Mouse (Mus musculus) liver, postnatal 0 days (tissue): ENCODE results near the gene Dennd6b. TPM values are rescaled to one million over a fixed set of nuclear protein-coding genes. Genes with fewer than 3 reads are reported as not detected.

Source experiments
- ATAC-seq: fragments of 200-750 bp; cut with Nextera tagmentation; 2 replicates; pipeline ENCODE4 v1.8.0; 2017; ENCODE audit warnings: mild to moderate bottlenecking, moderate library complexity
- DNase-seq: peaks from one replicate; pipeline ENCODE4 v3.0.0-alpha.2; 2016
- H3K27ac ChIP-seq: fragments of 300-500 bp; sonication (generic); 2 replicates; pipeline ENCODE4 v1.5.1; 2014; ENCODE audit warnings: antibody characterized with exemption, moderate library complexity, mild to moderate bottlenecking, low read depth
- H3K27me3 ChIP-seq: fragments of 300-500 bp; sonication (generic); 2 replicates; pipeline ENCODE4 v1.6.1; 2014; ENCODE audit warnings: low read length, control low read depth, mixed read lengths; ENCODE audit not compliant: insufficient read depth
- H3K36me3 ChIP-seq: fragments of 300-500 bp; sonication (generic); replicated peaks from 2 replicates; pipeline ENCODE4 v1.6.1; 2014; ENCODE audit warnings: mild to moderate bottlenecking, control low read depth, low read length, moderate library complexity, mixed read lengths; ENCODE audit not compliant: insufficient read depth
- H3K4me1 ChIP-seq: fragments of 300-500 bp; sonication (generic); 2 replicates; pipeline ENCODE4 v1.6.1; 2014; ENCODE audit warnings: antibody characterized with exemption, mild to moderate bottlenecking, control low read depth; ENCODE audit not compliant: insufficient read depth
- H3K4me2 ChIP-seq: fragments of 300-500 bp; sonication (generic); 2 replicates; pipeline ENCODE4 v1.6.1; 2014; ENCODE audit warnings: low read depth, mild to moderate bottlenecking, low read length, moderate library complexity, mixed read lengths
- H3K4me3 ChIP-seq: fragments of 300-500 bp; sonication (generic); 2 replicates; pipeline ENCODE4 v1.5.1; 2014; ENCODE audit warnings: low read depth, low read length
- H3K9ac ChIP-seq: fragments of 300-500 bp; sonication (generic); replicated peaks from 2 replicates; pipeline ENCODE4 v1.6.1; 2014; ENCODE audit warnings: mild to moderate bottlenecking, moderate library complexity
- H3K9me3 ChIP-seq: fragments of 300-500 bp; sonication (generic); 2 replicates; pipeline ENCODE4 v1.6.1; 2016; ENCODE audit warnings: mild to moderate bottlenecking, control low read depth, low read length, mixed read lengths
- CTCF ChIP-seq: sonication (generic); IDR thresholded peaks from 2 replicates; pipeline ENCODE4 v1.5.1; 2016; ENCODE audit warnings: antibody characterized with exemption, low read depth
- EP300 ChIP-seq: IDR thresholded peaks from 2 replicates; pipeline ENCODE4 v1.6.1; 2016; ENCODE audit warnings: antibody characterized with exemption, low read depth, mild to moderate bottlenecking
- WGBS: fragments of 180-500 bp; shearing (Covaris S2); extraction: QIAGEN DNeasy Blood & Tissue Kit; methylation state at CpG from one replicate; pipeline ENCODE4 v1.1.7; 2014; ENCODE audit not compliant: insufficient replicate concordance; 5-methylcytosine and 5-hydroxymethylcytosine counted together
- polyA plus RNA-seq: library from polyadenylated mRNA; unstranded; fragments of >200 nt; fragmentation: Nextera tagmentation; extraction: Ambion mirVana; gene quantifications from 2 replicates; pipeline ENCODE4 v1.2.1, GENCODE M21; 2015

Dennd6b gene
- polyA plus RNA-seq, 1 experiment from 2014 or later: 2.7 TPM

DNA sequence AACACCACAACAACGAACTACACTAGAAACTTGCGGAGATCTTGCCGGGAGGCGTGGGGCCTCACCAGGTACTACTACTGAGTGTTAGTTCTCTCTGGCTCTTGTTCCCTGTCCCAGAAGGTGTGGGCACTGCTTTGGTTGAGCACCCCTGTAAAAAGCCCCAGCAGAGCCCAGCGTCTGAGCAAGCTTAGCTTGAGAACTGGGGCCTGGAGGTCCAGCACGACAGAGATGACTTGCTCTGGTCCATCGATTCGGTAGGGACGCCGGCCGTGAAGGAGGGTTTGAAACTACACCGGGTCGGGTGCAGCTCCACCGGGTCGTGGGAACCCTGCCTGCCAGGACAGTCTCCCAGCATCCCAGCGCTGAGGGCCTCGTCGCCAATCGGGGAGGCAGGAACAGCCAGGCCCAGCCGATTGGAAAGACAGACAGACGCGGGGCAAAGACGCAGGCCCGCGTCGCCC is 16.2 kb downstream of the Dennd6b start:
- TF ChIP-seq EP300 (no peak), CTCF (no peak)
- Histone ChIP-seq H3K9me3 (no peaks in the 10 kb centered on the region), H3K9ac (peak overlapping the region; percentile 74), H3K4me2 (peak overlapping the region; percentile 81), H3K27ac (peak overlapping the region; percentile 98), H3K4me3 (peak overlapping the region; percentile 71), H3K4me1 (peaks cover 50% of the 10 kb centered on the region), H3K27me3 (peaks cover 19% of the 10 kb centered on the region), H3K36me3 (no peaks in the 10 kb centered on the region)
- no peak for DNase-seq
- ATAC-seq: no peak
- WGBS: 2% methylated on average over 25 of the region's 26 CpGs

DNA sequence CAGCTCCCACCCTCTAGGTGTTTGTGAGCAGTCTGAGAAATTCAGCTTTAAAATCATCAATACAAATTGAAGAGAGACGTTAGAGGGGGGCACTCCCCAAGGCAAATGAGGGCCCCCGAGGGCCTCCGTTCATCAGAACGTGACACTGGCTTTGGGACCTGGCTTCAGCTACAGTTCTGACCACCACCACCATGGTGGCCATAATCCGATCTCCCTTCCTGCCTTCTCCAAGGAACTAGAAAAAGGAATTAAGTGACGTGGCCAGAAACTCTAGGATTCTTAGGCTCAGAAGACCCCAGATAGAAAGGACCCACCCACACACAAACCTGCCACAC is 16.7 kb downstream of the Dennd6b start:
- peaks cover 19% of the 10 kb centered on the region for H3K27me3 ChIP-seq
- H3K9ac ChIP-seq: peak overlapping the region; percentile 74
- H3K4me1 ChIP-seq: peaks cover 55% of the 10 kb centered on the region
- no peak for TF ChIP-seq EP300
- no peak for TF ChIP-seq CTCF
- ATAC-seq: no peak
- H3K9me3 ChIP-seq: no peaks in the 10 kb centered on the region
- no peaks in the 10 kb centered on the region for H3K36me3 ChIP-seq
- DNase-seq: no peak
- H3K4me2 ChIP-seq: peak overlapping the region; percentile 81
- H3K27ac ChIP-seq: peak overlapping the region; percentile 98
- WGBS: 14% methylated on average over 6 of the region's 6 CpGs
- H3K4me3 ChIP-seq: peak overlapping the region; percentile 71

DNA sequence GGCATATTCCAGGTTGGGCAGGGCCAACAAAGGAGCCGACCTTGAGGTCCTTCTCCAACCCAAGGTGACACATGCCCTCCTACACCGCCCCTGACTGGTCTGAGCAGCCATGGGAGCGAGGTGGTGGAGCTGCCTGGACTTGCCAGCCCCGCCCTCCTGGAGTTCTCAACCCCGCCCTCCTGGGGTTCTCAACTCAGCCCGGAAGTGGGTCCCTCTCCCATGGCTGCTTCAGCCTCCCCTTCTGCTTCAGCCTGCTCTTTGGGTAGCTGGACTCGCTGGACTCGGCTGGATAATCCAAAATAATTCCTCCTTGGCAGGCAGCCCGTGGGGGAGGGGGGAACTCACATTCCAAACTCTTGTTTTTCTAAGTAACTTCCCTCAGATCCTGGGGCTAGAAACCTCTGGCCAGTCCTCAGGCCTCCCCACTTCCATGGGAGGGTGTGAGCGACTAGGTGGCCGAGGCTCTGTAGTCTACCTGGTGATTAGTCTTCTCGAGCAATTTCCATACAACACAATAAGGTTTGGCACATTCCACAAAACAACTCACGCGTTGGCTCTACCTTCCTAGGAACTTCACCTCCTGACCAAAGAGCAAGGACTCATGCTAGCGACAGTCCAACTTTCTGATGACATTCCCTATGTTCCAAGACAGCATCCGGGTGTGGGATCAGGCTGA is 17.2 kb downstream of the Dennd6b start:
- Histone ChIP-seq H3K36me3 (no peaks in the 10 kb centered on the region), H3K4me2 (peak overlapping the region; percentile 81), H3K9ac (peak overlapping the region; percentile 74), H3K4me1 (peaks cover 60% of the 10 kb centered on the region), H3K27ac (peak overlapping the region; percentile 98), H3K9me3 (no peaks in the 10 kb centered on the region), H3K4me3 (peak overlapping the region; percentile 71), H3K27me3 (peaks cover 19% of the 10 kb centered on the region)
- WGBS: 11% methylated on average over 16 of the region's 16 CpGs
- TF ChIP-seq EP300 (no peak), CTCF (no peak)
- DNase-seq: peak; percentile 76
- peak; percentile 40 for ATAC-seq

DNA sequence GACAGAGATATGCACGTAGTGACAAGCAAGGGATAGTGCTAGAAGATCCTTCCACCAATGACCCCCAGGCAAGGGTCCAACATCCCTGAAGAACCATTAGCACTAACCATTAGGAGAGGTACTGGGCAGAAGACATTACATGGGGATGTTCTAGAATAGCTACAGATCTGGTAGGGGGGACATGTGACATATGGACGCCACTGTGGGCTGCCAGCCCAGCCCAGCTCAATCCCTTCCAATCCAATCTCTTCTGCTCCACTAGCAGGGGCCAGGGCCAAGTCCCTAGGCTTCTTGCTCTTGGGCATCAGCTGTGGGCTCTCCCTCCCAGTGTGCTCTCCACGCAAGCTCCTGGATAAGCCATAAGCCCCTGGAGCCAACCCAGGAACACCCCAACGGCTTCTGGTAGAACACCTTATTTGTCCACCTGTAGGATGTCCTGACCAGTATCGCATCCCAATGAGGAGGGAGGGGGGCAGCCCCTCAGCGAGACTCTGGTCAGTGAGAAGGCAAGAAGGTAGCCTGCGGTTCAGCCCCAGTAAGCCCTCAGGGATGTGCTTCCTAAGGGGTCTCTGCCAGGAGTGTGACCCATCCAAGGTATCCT is 17.9 kb downstream of the Dennd6b start:
- peak overlapping the region; percentile 71; the same call in 1 of the 2 replicates for H3K4me3 ChIP-seq
- TF ChIP-seq CTCF: no peak
- ATAC-seq (no peak), DNase-seq (no peak)
- H3K27ac ChIP-seq: peak overlapping the region; percentile 98
- H3K4me1 ChIP-seq: peaks cover 63% of the 10 kb centered on the region
- no peaks in the 10 kb centered on the region for H3K36me3 ChIP-seq
- peak overlapping the region; percentile 74 for H3K9ac ChIP-seq
- H3K4me2 ChIP-seq: peak overlapping the region; percentile 81
- peaks cover 26% of the 10 kb centered on the region for H3K27me3 ChIP-seq
- WGBS: 59% methylated on average over 7 of the region's 7 CpGs
- H3K9me3 ChIP-seq: no peaks in the 10 kb centered on the region

DNA sequence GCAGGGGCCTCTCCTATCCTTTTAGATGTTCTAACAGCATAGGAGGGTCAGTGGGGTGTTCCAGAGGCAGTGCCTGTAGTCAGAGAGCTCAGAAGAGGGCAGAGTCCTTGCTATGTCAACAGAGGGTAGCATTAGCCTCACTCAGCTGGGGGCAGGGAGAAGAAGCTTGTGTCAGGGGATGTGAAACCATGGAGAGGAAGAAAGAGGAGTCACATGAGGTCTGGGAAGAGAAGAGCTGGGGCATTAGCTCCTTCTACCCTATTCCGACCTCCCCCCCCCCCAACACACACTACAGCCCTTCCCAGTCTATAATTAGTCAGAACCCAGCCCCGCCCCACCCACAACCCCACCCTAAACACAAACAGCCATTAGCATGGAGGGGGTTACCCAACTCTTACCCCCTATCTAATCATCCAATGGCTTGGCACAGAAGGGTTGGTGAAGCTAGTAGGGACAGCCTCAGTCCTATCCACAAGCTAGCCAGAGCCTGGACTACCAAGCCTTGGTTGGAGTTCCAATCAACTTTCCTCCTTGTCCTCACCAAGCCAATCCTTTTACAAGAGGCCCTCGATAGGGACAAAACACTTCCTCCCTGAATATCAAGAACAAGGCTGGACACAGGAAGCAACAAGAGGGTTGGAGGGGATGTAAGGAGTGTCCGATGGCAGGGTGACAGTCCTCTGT is 18.6 kb downstream of the Dennd6b start:
- DNase-seq: peak; percentile 48
- H3K9ac ChIP-seq: peak overlapping the region; percentile 59
- 31% methylated on average over 4 of the region's 4 CpGs for WGBS
- peak overlapping the region; percentile 81 for H3K4me2 ChIP-seq
- peak overlapping the region; percentile 98 for H3K27ac ChIP-seq
- H3K36me3 ChIP-seq: no peaks in the 10 kb centered on the region
- TF ChIP-seq EP300 (no peak), CTCF (no peak)
- peaks cover 63% of the 10 kb centered on the region for H3K4me1 ChIP-seq
- peak; percentile 67 for ATAC-seq
- H3K27me3 ChIP-seq: peaks cover 30% of the 10 kb centered on the region
- no peaks in the 10 kb centered on the region for H3K9me3 ChIP-seq
- H3K4me3 ChIP-seq: peak overlapping the region; percentile 15; the same call in 1 of the 2 replicates

DNA sequence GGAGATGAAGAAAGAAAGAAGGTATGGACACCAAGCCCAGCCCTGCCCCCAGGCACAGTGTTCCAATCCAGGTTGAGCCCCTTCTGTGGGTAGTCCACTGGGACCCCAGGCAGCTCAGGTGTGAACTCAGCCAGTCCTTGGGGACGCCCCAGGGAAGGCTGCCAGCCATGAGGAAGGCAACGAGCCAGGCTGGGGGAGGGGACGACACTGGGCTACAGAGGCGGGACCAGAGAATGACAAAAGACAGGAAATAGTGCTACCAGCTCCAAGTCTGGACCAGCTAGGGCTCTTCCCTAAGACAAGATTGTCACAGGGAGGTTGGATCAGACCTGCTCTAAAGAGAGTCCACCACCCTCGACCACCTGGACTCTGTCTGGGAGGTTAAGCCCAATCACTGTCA is 19.2 kb downstream of the Dennd6b start:
- Histone ChIP-seq H3K9me3 (no peaks in the 10 kb centered on the region), H3K9ac (peak overlapping the region; percentile 59), H3K4me1 (peaks cover 65% of the 10 kb centered on the region), H3K4me2 (peak overlapping the region; percentile 81), H3K36me3 (no peaks in the 10 kb centered on the region), H3K27ac (peak overlapping the region; percentile 98), H3K4me3 (peak overlapping the region; percentile 15; the same call in 1 of the 2 replicates), H3K27me3 (peaks cover 30% of the 10 kb centered on the region)
- peak; percentile 86 for DNase-seq
- ATAC-seq: peak; percentile 52
- 6% methylated on average over 5 of the region's 5 CpGs for WGBS
- TF ChIP-seq EP300 (no peak), CTCF (no peak)
